Comparison of ENCODE assay signal across 8 mouse cellular contexts in the genomic region with DNA sequence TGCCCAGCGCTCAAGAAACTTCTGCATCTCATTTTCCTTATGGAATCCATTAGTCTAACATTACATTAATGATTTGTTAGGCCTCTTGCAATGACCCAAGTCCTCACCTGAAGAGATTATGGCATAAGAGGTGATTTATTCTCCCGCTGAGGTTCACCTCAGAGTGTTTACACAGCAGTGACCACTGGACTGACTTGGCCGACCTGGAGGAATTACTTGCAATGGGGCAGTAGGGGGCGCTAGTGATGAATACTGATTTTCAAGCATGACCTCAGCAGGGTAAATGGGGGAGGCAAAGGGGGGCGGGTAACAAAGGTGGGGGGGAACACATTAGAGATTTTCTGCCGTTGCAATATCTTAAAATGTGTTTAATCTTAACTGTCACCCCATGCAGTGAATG.
DNase-seq lines count a peak whose midpoint lies in the region; ATAC-seq and TF ChIP-seq lines count a peak whose summit lies in the region.

No protein-coding gene starts in this region.

- TF ChIP-seq POLR2A in liver, adult 2 months (IDR thresholded peaks at IDR 0.05; ENCODE audit: extremely low read depth, insufficient read depth, low read length), result no peak

- no peaks in the 10 kb centered on the region for H3K27me3 ChIP-seq in liver, adult 2 months (ENCODE audit: control insufficient read depth, insufficient read depth, low read length)
- H3K27me3 ChIP-seq in midbrain, embryonic 15.5 days (replicated peaks), result no peaks in the 10 kb centered on the region

- WGBS in liver, adult 2 months, result 51% methylated on average over 6 of the region's 6 CpGs
- 62% methylated on average over 6 of the region's 6 CpGs for WGBS in midbrain, embryonic 15.5 days

- H3K4me1 ChIP-seq in liver, adult 2 months (ENCODE audit: control insufficient read depth, insufficient read depth, low read length), result no peaks in the 10 kb centered on the region
- H3K4me1 ChIP-seq in midbrain, embryonic 15.5 days, result no peaks in the 10 kb centered on the region

- DNase-seq in adrenal gland, adult 18-20 months (ENCODE audit: low spot score in 2 of 2), result peak; percentile 7 to 25
- no peak for DNase-seq in adrenal gland, postnatal 4 days (ENCODE audit: low spot score in 2 of 2)
- DNase-seq in liver, adult 2 months (ENCODE audit: extremely low read depth, low read depth, low spot score), result peak; percentile 42
- no peak for DNase-seq in liver
- peak; percentile 59 for DNase-seq in embryo, embryonic 10.5 days (ENCODE audit: low spot score)
- peak; percentile 3 for DNase-seq in retina, postnatal 7 days (ENCODE audit: low read depth, low spot score)
- DNase-seq in right cerebral cortex, postnatal 25 days, result no peak

- H3K9ac ChIP-seq in liver, adult 2 months (ENCODE audit: low read depth, low read length), result no peak overlapping the region
- no peak overlapping the region for H3K9ac ChIP-seq in midbrain, embryonic 15.5 days

- H3K27ac ChIP-seq in liver, adult 2 months (replicated peaks; ENCODE audit: insufficient read depth, low read depth, low read length), result no peak overlapping the region
- no peak overlapping the region for H3K27ac ChIP-seq in midbrain, embryonic 15.5 days

- H3K9me3 ChIP-seq in midbrain, embryonic 15.5 days, result no peaks in the 10 kb centered on the region

- H3K4me2 ChIP-seq in midbrain, embryonic 15.5 days, result no peak overlapping the region

- ATAC-seq in midbrain, embryonic 15.5 days (replicated peaks), result no peak

- no peak; the same call in 1 of the 2 replicates for TF ChIP-seq CTCF in liver, adult 2 months (IDR thresholded peaks at IDR 0.05; ENCODE audit: low read depth, low read length)

- no peaks in the 10 kb centered on the region for H3K79me2 ChIP-seq in liver, adult 2 months (ENCODE audit: control insufficient read depth, insufficient read depth, low read length)

- no peak overlapping the region for H3K4me3 ChIP-seq in liver, adult 2 months (ENCODE audit: insufficient read depth, low read depth, low read length)
- no peak overlapping the region for H3K4me3 ChIP-seq in midbrain, embryonic 15.5 days

- peaks cover 10% of the 10 kb centered on the region for H3K36me3 ChIP-seq in liver, adult 2 months (ENCODE audit: control insufficient read depth, insufficient read depth, low read length)
- H3K36me3 ChIP-seq in midbrain, embryonic 15.5 days (replicated peaks), result no peaks in the 10 kb centered on the region

Comparison
In these comparisons a context has a peak if more than half of its experiments do, and no peak if none do; other contexts are left out.
1. DNase-seq: peak in adrenal gland, adult 18-20 months (2 of 2), liver, adult 2 months (single experiment), embryo, embryonic 10.5 days (single experiment) and retina, postnatal 7 days (single experiment); none in adrenal gland, postnatal 4 days (0 of 2), liver (single experiment) and right cerebral cortex, postnatal 25 days (single experiment).